Mouse (Mus musculus) right cerebral cortex, adult 2 months (tissue): ENCODE results near the gene Tbxa2r.
A peak's percentile ranks its signal among the peaks of the same experiment; 100 is the strongest.

Source experiments
- DNase-seq, 2 experiments: peaks; one replicate each; pipeline ENCODE4 v3.0.0; 2021 to 2022; ENCODE audit warnings: low spot score in 2 of 2

Tbxa2r gene

DNA sequence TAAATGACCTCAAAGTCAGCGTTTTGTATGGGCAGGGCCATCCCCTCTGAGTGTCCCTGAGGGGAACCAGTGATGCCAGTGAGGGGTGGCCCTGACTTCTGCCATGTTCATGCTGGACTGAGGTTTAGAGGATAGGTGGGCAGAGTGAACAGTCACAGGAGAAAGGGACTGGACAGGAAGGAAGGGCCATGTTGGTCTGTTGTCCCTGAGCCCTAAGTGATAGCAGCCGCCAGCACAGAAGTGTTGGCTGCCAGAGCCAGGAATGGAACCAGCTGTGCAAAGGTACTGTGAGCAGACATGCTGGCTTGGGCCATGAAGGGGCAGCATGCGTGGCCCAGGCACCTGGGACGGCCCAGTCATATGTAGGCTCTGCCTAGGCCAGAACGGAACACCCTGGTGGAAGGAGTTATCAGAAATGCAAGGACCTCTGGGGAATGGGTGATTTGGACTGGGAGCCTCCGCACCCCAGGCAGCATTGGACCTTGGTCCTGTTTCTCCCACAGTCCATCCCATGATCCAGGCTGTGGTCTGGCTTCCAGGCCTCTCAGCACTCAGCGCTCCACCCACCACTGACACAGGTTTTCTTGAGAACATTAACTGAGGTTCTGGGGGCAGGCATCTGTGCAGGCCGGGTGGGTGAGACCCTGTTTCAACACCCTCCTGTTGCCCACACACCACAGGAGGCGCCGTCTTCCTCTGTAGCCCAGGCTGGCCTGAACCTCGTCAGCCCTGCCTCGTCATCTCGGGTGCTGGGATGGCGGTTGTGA, 28.8 kb upstream of the Tbxa2r start:
- no peak for DNase-seq

DNA sequence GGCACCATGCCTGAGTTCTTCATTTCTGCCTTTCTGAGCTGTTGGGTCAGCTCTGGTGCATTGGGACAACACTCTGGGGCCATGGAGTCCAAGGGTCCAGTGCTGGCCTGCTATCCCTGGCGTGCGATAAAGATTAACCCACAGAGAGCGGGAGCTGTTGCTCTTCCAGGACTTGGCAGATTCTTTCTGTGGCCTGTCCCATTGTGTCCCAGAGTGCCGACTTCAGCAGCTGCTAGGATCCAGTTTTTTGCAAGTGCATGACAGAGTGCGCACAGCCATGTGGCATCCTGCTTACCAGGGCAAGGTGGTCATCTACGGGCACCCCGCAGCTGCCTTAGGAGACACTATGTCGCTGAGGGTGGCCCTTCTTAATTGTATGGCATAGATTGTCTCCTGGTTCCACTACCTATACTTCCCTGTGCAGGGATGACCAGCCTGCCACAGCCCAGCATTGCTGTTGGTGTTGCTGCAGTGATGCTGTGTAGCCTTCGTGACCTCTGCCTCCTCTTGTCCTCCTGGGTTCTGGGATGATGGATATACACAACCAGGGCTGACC, 28.1 kb upstream of the Tbxa2r start:
- no peak for DNase-seq

DNA sequence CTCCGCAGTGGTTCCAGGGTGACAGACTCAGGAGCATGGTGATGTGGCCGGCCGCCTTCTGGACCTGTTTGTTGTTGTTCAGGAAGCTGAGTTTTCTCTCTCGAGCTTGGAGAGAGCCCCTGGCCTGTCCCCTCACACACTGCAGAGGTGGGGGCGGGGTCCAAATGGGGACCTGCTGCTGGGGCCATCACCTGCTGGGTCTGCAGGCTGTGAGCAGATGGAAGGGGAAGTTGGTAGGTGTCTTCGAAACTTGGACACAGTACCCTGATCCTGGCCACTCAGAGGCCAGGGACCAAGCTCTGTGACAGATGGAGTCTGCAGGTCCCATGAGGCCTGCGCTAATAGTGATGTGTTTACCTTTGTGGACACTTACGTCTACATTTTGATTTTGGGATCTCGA, 27.2 kb upstream of the Tbxa2r start:
- no peak for DNase-seq

DNA sequence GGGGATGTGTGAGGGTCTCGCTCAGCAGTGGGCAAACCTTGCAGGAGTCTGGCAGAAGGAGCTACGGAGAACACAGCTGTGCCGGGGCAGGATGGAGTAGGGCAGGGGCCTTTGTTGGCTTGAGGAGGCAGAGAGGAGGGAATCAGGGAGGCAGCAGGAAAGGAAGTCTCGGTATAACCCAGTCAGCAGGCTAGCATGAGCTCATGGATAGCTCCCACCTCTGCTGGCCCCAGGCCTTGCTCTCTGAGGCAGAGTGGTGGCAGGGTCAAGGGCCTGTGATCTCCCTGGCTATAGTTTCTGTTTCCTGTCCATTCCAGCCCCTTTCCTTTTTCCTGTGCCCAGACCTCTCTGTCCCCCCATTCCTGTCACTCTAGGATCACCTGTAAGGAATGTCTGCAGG, 26.2 kb upstream of the Tbxa2r start:
- no peak for DNase-seq

DNA sequence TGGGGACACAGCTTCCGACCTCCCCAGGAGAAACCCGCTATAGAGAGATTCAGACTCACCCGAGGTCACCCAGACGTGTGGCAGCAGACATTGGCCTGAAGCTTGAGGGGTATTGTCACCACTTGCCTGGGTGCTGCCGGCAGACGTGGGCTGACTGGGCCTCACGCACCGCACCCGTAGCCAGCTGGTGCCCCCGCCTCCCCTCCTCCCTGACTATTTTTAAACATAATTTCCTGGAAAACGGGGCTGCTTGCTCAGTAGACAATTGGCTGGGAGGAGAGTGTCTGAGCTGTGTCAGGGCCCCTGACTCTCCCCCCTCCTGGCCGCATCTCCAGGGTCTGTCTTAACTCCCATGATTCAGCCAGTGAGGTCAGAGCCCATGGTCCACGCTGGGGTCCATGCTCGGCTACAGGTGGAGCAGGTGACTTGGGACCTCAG, 25.7 kb upstream of the Tbxa2r start:
- peak; percentile 78 to 80 for DNase-seq

GRCm38 (mm10) chr10:81303258-81303657, 25.3 kb upstream of the Tbxa2r start:
- DNase-seq = no peak

- no peak for DNase-seq
Observed at GRCm38 (mm10) chr10:81303761-81304160, 24.8 kb upstream of the Tbxa2r start.

- no peak for DNase-seq
Observed at GRCm38 (mm10) chr10:81304597-81305238, 23.8 kb upstream of the Tbxa2r start.

DNA sequence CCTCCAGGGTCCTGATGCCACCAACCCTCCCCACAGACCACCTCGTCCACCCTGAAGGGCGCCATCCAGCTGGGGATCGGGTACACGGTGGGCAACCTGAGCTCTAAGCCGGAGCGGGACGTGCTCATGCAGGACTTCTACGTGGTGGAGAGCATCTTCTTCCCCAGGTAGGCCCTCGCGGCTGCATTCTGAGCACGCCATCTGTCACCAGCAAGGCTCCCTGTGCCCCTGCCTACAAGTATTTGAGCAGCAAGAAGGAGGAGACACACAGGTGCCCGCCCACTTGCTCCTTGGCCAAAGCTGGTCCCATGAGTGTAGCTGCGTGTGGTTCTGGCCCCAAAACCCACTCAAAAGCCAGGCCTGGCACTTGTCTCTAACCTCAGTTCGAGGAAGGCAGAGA, 22.9 kb upstream of the Tbxa2r start:
- no peak for DNase-seq

DNA sequence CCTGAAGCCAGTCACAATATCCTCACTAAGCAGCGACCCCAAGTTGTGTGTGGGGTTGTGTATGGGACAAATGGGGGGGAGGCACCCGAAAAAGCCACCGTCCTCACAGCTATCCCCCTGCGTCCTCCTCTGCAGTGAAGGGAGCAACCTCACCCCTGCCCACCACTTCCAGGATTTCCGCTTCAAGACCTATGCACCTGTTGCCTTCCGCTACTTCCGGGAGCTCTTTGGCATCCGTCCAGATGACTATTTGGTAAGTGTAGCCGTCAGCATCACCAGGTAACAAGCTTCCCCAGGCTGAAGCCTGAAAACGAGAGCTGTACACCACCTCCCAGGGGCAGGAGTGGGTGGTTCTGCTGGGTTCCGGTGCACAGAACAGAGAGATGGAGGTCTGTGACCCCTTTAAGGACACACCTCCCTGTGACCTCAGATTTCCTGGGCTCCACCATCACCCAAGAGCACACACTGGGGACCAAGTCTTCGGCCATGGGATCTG, 22.3 kb upstream of the Tbxa2r start:
- no peak for DNase-seq

DNA sequence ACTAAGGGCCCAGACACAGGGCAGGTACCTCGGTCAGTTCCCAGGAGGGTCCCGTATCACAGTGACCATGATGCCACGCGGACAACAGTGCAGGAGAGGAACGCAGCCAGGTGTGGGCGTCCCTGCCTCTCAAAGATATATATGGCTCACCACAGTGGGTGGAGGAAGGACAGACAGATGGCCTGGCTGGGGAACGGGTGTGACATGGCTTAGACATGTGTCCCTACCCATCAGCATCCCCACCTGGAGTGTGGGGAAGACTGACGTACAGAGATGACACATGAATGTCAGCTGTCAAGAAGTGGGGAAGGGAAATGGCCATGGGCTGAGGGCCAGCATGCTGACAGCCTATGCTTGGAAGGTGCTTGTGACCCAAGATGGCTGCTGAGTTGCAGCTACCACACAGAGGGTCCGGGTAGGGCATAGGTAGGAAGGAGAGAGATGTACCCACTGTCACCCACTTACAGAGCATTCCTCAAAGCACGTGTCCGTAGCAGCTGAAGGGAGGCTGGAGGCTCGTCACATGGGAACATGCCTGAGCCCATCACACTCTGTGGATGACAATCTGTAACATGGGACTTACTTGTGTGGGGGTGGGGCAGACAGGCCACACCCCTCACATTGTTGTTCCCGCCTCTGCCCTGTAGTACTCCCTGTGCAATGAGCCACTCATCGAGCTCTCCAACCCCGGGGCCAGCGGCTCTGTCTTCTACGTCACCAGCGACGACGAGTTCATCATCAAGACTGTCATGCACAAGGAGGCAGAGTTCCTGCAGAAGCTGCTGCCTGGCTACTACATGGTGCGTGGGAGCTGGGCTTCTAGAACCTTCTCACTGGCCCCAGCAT, 21.5 kb upstream of the Tbxa2r start:
- peak; percentile 69 to 70 for DNase-seq

GRCm38 (mm10) chr10:81309571-81309970, 19.0 kb upstream of the Tbxa2r start:
- DNase-seq = no peak

GRCm38 (mm10) chr10:81313581-81313980, 14.9 kb upstream of the Tbxa2r start:
- DNase-seq = no peak

GRCm38 (mm10) chr10:81314201-81314600, 14.3 kb upstream of the Tbxa2r start:
- DNase-seq = no peak

DNA sequence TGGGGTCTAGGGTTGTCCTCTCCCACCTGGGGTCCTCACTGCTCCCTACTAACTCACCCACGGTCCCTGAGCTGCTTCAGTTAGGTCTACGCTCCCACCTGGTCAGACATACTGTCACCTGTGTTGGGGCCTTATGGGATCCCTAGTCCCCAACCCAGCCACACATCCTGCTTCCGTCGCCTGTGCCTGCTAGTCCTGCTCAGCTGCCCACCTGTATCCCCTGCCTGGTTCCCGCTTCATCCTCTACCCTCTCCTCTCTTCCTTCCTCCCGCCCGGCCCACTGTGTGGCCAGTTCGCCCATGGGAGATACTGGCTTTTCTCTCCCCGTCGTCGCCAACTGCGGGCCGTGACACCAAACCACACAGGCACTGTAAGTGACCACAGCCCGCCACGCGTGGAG, 12.9 kb upstream of the Tbxa2r start:
- DNase-seq = no peak

- no peak for DNase-seq
Observed at GRCm38 (mm10) chr10:81316338-81317060, 12.0 kb upstream of the Tbxa2r start.

- DNase-seq = peak in 1 of 2 experiments; percentile 13
Observed at GRCm38 (mm10) chr10:81317273-81317672, 11.3 kb upstream of the Tbxa2r start.

GRCm38 (mm10) chr10:81318589-81319329, 9.8 kb upstream of the Tbxa2r start:
- DNase-seq = no peak

GRCm38 (mm10) chr10:81319330-81319699, 9.2 kb upstream of the Tbxa2r start:
- DNase-seq = no peak

- no peak for DNase-seq
Observed at GRCm38 (mm10) chr10:81319741-81320549, 8.6 kb upstream of the Tbxa2r start.
